Mouse (Mus musculus) erythroblast, embryonic 14.5 days (primary cell): Measurements from ENCODE around the gene Grn. TPM values are rescaled to one million over a fixed set of nuclear protein-coding genes. Genes with fewer than 3 reads are reported as not detected.

Source experiments
- H3K27me3 ChIP-seq: 2 replicates; pipeline ENCODE4 v1.6.1; 2012; ENCODE audit warnings: inconsistent platforms; ENCODE audit not compliant: control insufficient read depth
- H3K36me3 ChIP-seq: 2 replicates; pipeline ENCODE4 v1.6.1; 2012; ENCODE audit warnings: mild to moderate bottlenecking, inconsistent platforms; ENCODE audit not compliant: control insufficient read depth
- H3K4me1 ChIP-seq: 2 replicates; pipeline ENCODE4 v1.6.1; 2012; ENCODE audit warnings: inconsistent platforms; ENCODE audit not compliant: control insufficient read depth
- H3K4me3 ChIP-seq: replicated peaks from 2 replicates; pipeline ENCODE3; 2012; ENCODE audit warnings: moderate library complexity, mild to moderate bottlenecking, inconsistent platforms
- H3K9me3 ChIP-seq: 2 replicates; pipeline ENCODE4 v1.6.1; 2012; ENCODE audit warnings: low read length, inconsistent platforms, mixed read lengths; ENCODE audit not compliant: control insufficient read depth
- GATA1 ChIP-seq: IDR thresholded peaks from 2 replicates; pipeline ENCODE4 v1.6.1; 2012; ENCODE audit warnings: low read length, inconsistent platforms, mixed read lengths
- TAL1 ChIP-seq: IDR thresholded peaks from 3 replicates; pipeline ENCODE4 v1.6.1; 2012; ENCODE audit warnings: low read length, inconsistent platforms, mixed read lengths
- polyA plus RNA-seq: library from polyadenylated mRNA; stranded (reverse); fragments of >175 nt; gene quantifications from 2 replicates; pipeline ENCODE4 v1.2.3, GENCODE M21; 2012

The Grn gene
- polyA plus RNA-seq, 1 experiment, result 1.8 TPM

GRCm38 (mm10) chr11:102392441-102393237, 37.5 kb upstream of the Grn start:
- Histone ChIP-seq H3K4me3 (peak overlapping the region; percentile 54), H3K4me1 (peaks cover 45% of the 10 kb centered on the region), H3K9me3 (no peaks in the 10 kb centered on the region; the same call in 1 of the 2 replicates), H3K27me3 (peaks cover 94% of the 10 kb centered on the region), H3K36me3 (no peaks in the 10 kb centered on the region)
- TF ChIP-seq GATA1 (no peak), TAL1 (no peak)

DNA sequence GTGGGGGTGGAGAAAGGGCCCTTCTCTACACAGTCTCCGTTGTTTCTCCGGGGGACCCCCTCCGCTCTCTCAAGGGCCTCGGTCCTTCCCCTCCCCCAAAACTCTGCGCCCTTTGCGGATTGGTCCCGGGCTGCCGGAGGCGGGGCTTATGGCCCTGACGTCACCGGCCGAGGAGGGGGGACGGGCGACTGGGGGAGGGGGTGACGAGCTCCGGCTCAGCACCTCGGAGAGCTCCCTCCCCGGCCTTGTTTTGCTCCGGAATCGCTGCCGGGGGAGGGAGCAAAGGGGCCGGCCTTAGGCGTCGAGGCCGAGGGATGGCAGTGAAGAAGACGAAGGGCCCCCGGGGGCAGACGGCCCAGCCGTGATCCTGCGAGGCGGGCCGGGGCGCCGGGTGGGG, 36.9 kb upstream of the Grn start, which contains the start of gene Rundc3a:
Rundc3a (plus strand) TSS at position 166 of the 397 bp plus-strand sequence.
- H3K36me3 ChIP-seq, result no peaks in the 10 kb centered on the region
- TF ChIP-seq TAL1 (no peak), GATA1 (no peak)
- H3K27me3 ChIP-seq, result peaks cover 94% of the 10 kb centered on the region
- peak within 1 kb of the TSS; percentile 54 for H3K4me3 ChIP-seq
- H3K4me1 ChIP-seq, result peaks cover 44% of the 10 kb centered on the region
- H3K9me3 ChIP-seq, result no peaks in the 10 kb centered on the region; the same call in 1 of the 2 replicates

DNA sequence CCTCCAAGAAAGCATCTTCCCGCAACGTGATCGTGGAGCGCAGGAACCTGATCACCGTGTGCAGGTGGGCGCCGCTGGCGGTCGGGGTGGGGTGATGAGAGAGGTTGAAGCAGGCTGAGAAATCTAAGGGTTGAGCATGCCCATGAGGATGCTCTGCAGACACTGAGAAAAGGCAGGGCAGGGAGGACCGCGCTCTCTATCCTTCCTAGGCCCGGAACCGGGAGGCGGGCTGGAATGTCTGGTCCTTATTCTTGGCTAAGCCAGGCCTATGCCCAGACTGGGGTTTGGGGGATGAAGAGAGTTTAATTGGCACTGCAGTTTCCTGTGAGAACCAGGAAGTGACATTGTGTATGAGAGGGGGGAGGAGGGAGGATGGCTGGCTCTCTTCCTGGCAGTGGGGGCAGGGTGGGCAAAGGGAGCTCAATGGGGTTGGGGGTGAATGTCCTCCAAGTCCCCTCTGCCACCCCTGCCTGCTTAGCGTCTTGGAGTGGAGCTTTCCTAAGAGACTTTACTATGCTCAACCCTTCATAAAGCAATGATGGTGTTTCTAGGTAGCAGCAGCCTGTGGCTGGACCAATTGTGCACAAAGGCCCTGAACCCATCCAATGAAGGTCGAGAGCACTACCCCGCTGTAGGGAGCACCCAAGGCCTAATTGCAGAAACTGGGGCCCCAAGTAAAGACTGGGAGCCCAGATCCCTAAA, 36.2 kb upstream of the Grn start:
- Histone ChIP-seq H3K27me3 (peaks cover 98% of the 10 kb centered on the region), H3K9me3 (peaks cover under 1% of the 10 kb centered on the region; the same call in 1 of the 2 replicates), H3K4me1 (peaks cover 45% of the 10 kb centered on the region), H3K36me3 (no peaks in the 10 kb centered on the region), H3K4me3 (peak overlapping the region; percentile 54)
- TF ChIP-seq TAL1, result no peak
- no peak for TF ChIP-seq GATA1

DNA sequence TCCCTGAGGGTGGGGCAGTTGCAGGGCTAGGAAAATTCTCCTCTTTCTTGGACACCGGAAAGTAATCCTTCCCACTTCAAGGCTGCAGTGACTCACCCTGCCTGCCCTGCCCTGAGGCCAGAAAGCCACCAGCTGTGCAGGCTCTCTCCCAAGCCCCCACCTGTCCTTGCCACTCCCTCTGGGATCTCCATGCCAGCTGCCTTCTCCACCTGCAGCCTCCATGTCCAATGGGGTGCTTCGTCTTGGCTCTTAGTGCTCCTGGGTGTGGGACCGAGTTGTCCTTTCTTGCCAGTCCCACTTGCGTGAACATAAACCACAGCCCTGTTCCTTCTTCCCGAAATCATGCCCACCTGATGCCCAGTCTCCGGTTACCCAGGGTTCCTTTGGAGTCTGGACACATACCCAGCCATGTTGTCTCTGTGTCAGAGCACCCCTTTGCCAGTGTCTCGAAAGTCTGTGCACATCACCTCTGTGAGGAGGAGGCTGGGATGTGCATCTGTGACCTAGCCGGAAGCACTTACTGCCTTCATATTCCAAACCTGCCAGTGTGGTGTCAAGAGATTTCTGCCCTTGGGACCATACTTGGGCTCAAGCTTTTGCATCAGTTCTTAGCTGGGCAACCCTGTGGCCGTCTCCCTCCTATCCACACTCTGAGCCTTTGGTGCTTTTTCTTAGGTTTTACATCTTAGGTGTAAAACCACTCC, 35.5 kb upstream of the Grn start:
- Histone ChIP-seq H3K4me3 (no peak overlapping the region), H3K9me3 (peaks cover 8% of the 10 kb centered on the region), H3K36me3 (peaks cover 3% of the 10 kb centered on the region), H3K27me3 (peaks cover 99% of the 10 kb centered on the region), H3K4me1 (peaks cover 47% of the 10 kb centered on the region)
- no peak for TF ChIP-seq GATA1
- no peak for TF ChIP-seq TAL1

- H3K36me3 ChIP-seq, result peaks cover 4% of the 10 kb centered on the region
- peaks cover 54% of the 10 kb centered on the region for H3K4me1 ChIP-seq
- H3K4me3 ChIP-seq, result no peak overlapping the region
- peaks cover 12% of the 10 kb centered on the region for H3K9me3 ChIP-seq
- peaks cover 100% of the 10 kb centered on the region for H3K27me3 ChIP-seq
- TF ChIP-seq GATA1 (no peak), TAL1 (no peak)
These were observed 34.9 kb upstream of the Grn start for GRCm38 (mm10) chr11:102395250-102395649.

DNA sequence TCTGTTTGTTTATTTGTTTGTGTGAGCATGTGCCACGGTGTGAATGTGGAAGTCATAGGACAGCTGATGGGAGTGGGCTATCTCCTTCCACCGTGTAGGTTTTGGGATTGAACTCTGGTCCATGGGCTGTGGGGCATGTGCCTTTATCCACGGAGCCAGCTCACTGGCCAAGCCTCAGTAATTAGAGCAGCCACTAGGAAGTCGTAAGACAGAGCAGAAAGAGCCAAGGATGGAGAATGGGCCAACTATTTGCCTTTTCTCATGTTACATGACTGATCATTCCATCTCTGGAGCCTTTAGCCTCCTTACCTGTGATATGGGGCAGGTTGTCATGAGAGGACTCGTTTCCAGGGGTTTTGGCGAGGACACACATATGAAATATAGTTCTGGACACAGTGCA, 33.9 kb upstream of the Grn start:
- Histone ChIP-seq H3K9me3 (peaks cover 15% of the 10 kb centered on the region), H3K36me3 (peaks cover 13% of the 10 kb centered on the region), H3K27me3 (peaks cover 100% of the 10 kb centered on the region), H3K4me3 (no peak overlapping the region), H3K4me1 (peaks cover 59% of the 10 kb centered on the region)
- TF ChIP-seq TAL1 (no peak), GATA1 (no peak)

- no peak for TF ChIP-seq GATA1
- no peak for TF ChIP-seq TAL1
- Histone ChIP-seq H3K36me3 (peaks cover 16% of the 10 kb centered on the region), H3K4me3 (no peak overlapping the region), H3K4me1 (peaks cover 62% of the 10 kb centered on the region), H3K27me3 (peaks cover 99% of the 10 kb centered on the region), H3K9me3 (peaks cover 15% of the 10 kb centered on the region)
These were observed 33.4 kb upstream of the Grn start for GRCm38 (mm10) chr11:102396671-102397141.

GRCm38 (mm10) chr11:102398007-102398825, 31.9 kb upstream of the Grn start:
- H3K4me3 ChIP-seq, result no peak overlapping the region
- H3K9me3 ChIP-seq, result peaks cover 15% of the 10 kb centered on the region
- H3K4me1 ChIP-seq, result peaks cover 66% of the 10 kb centered on the region
- no peak for TF ChIP-seq TAL1
- no peak for TF ChIP-seq GATA1
- peaks cover 31% of the 10 kb centered on the region for H3K36me3 ChIP-seq
- peaks cover 90% of the 10 kb centered on the region for H3K27me3 ChIP-seq
